Mouse (Mus musculus): ENCODE measurements around the gene Tmem221.

The Tmem221 gene

DNA sequence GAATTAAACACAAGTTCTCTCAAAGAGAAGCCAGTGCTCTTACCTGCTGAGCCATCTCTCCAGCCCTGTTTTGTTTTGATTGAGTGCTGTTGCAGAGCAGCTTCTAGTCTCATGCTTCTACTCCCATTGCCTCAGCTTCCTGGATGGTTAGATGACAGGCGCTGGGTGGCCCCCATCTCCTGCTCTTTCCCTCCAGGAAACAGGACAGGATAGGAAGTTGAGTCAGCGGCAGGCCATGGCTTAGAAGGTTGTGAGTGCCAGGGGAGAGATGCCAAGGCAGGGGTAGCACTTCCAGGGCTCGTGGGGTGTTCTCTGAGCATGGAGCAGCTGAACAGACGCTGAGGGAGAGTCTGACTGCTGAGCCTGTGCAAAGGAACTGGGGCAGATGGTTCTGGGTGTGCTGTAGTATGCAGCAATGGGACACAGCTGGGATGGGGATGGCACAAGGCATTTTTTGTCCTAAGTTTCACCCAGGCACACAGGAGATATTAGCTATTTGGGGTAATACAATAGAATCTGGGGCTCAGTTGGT, 19.3 kb upstream of the Tmem221 start:
- DNase-seq: peak in 1 of 2 experiments; percentile 41

GRCm38 (mm10) chr8:71575020-71575419, 16.3 kb upstream of the Tmem221 start:
- no peak for DNase-seq

GRCm38 (mm10) chr8:71574426-71574825, 15.8 kb upstream of the Tmem221 start:
- DNase-seq: no peak

DNA sequence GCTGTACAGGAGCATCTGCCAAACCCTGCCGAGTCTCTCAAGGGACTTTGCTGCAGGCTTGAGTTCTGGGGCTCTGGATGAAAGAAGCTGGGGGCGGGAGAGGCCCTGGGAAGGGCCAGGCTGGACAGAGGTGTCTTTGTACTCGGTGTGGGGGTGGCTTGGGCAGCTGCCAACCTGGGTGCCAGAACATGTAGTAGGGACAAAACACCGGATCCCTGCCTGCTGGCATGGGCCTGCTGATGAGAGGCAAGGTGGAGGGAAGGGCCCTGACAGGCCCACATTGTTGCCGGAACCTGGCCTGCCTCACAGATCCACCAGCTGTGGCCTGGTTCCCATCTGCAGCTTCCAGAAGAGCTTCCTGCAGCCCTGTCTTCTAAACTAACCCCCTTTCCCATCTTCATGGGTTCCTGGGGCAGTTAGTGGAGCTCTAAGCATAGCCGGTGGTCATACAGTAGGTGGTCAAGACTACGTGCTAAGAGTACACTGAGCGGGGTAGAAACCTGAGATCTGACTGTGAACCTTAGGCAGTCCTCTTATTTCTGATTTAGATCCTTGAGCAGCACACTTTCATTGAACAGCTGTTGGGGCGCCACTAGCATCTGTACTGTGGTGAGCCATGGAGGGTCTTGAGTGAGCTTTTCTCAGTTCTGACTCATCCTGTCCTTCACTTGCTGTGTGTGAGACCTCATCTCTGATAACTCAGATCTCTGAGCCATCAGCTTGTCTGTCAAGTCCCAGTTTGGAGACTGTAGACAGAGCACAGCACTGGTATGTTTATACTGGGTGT, 14.4 kb upstream of the Tmem221 start:
- peak; percentile 77 to 85 for DNase-seq

DNA sequence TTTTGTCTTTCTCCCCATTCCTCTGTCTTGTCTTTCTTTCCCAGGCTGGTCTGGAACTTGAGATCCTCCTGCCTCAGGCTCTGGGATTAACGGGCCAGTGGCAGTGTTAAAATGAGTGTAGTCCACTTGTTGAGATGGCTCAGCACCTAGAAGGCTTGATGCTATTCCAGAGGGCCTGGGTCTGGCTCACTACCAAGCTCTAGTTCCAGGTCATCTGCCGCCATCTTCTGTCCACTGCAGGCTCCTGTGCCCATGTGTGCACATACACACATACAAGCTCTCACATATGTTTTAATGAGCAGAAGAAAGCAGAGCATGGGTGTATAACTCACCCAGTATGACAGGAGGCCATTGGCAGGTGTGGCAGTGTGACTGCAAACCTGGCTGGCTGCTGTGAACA, 13.4 kb upstream of the Tmem221 start:
- DNase-seq: peak; percentile 65 to 68

- DNase-seq: peak; percentile 98
Measured at GRCm38 (mm10) chr8:71570291-71570954, 11.8 kb upstream of the Tmem221 start.

DNA sequence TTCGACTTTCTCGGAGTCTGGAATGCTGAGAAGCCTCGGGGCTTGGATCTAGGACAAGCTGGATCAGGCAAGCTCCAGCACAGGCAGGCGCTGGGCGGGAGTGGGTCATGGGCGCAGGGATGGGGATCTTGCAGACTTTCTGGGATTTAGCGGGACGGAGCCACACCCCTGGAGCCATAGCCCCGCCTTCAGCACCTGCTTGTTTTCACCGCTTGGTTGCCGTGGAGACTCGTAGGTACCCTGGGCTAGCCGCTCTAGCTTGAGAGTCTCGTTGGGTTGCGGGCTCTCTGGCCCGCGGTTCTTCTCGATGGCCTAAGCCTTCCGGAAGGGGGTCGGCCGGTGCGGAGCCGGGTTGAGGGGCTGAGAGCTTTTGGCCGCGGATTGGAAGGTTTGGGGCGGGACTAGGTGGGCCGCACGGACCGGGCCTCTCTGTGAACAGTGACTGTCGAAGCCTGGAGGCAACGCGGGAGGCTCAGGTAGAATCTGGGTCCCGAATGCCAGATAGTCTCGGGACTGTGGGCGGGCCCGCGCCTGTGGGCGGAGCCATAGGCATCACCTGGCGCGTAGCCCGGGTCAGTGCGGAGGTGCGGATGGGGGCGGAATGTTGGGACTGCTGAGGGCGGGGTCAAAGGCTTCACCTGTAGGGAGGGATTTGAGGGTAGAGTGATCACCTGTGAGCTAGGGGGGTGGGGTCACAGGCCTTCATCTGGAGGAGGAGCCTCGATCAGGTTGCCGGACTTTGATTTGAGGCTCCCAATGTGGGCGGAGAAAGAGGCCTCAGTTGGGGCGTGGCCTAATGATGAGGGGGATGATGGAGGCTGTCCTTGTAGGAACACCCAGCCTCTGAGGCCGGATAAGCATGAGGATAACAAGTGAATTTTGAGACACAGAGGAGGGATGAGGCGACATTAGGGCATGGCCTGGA, 11.0 kb upstream of the Tmem221 start:
- peak; percentile 94 to 95 for DNase-seq

DNA sequence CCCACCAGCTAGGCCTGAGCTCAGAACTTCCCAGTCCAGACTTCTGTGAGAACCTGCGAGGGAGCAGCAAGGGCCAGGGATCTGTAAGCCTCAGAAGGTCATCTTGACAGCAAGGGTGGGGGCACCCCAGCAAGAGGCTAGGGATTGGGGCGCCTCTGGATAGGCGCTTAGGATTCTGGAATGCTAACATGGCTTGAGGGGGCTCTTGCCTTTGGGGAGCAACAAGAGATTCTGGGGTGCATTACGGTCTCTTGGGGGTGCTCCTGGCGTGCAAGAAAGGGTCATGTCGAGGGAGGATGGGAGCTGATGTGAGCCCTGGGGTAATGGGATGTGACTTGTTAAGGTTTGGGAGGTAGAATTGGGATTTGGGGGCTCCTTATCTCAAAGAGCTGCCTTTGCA, 10.3 kb upstream of the Tmem221 start:
- peak in 1 of 2 experiments; percentile 47 for DNase-seq

GRCm38 (mm10) chr8:71568387-71568937, 9.8 kb upstream of the Tmem221 start, which contains the start of gene Slc27a1:
TSS of gene Slc27a1 (plus strand) at chr8:71568882.
- DNase-seq: peak; percentile 95

GRCm38 (mm10) chr8:71567587-71567986, 8.9 kb upstream of the Tmem221 start:
- DNase-seq: no peak

GRCm38 (mm10) chr8:71566501-71566900, 7.8 kb upstream of the Tmem221 start, which contains the start of gene Nxnl1:
TSS of gene Nxnl1 (minus strand) at chr8:71566601.
- no peak for DNase-seq

DNA sequence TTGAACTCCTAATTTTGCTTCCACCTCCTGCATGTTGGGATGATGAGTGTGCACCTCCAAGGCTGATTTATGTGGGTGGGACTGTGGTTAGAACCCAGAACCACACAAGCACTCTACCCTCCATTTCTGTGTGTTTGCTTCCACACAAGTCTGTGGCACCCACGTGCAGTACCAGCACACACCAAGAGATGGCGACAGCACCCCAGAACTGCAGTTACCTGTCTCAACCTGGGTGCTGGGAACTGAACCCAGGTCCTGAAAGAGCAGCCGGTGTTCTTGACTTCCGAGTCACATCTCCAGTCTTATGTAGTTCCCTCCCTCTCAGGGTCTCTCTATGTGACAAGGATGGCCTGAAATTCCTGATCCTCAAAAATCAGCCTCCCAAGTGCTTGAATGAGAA, 5.3 kb upstream of the Tmem221 start:
- no peak for DNase-seq

DNA sequence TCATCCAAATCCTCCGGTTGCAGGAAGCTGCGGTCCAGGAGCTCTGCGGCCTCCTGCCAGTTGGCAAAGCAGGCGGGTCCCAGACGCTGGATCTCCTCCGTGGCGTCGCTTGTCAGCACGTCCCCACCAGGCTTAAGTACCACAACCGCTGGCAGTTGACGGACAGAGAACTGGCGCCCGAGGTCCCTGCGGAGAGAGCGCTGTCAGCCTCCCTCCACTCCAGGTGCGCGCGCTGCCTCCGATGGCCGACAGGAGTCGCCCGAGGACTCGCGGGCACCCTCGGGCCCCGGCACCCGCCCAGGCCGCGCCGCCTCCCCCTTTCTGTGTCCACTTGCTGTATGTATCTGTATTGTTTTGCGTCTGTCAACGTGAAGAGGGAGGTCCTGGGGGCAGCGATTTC, 4.1 kb upstream of the Tmem221 start:
- peak; percentile 88 to 91 for DNase-seq

DNA sequence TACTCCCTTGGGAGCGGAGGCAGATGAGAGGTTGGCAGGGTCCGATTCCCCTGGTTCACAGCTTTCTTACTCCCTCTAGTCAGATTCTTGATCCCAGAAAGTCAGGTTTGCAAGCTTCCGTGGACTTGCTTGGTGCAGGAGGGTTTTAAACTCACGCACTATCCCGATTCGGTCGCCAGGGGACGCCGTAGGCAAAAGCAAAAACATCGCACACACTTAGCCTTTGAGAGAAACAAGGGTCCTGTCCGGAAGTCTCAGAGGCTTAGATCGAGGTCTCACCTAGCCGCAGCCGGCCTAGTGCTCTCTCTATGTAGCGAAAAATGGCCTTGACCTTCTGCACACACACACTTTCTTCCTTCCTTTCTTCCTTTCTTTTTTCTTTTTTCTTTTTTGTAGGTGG, 2.7 kb upstream of the Tmem221 start:
- peak; percentile 77 to 83 for DNase-seq

DNA sequence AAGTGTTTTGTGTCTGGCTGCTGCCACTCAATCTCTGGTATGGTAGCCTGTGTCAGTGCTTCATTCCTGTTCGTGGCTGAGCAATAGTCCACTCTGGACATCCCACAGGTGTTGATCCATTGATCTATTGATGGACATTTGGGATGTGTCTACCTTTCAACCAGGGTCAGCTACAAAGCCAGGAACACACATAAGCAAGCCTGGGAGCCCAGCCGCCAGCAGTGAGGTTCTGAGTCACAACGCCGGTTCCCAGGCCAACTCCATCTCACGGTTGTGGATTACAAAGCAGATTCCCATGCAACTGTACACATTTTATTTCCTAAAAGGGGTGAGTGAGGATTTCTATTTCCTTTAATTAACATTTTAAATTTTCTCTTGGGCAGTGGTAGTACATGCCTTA, 2.1 kb upstream of the Tmem221 start:
- DNase-seq: no peak

DNA sequence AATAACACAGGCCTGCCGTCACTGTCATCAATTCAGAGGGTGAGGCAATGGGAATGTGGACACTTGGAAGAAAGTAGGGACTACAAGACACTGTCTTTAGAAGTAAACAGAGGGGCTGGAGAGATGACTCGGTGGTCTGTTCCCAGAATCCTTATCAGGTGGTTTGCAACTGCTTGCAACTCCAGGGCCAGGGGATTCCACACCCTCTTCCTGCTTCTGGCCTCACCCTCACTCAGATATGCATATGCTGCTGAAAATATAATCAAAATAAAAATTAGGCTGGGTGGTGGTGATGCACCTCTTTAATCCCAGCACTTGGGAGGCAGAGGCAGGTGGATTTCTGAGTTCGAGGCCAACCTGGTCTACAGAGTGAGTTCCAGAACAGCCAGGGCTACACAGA, 1.4 kb upstream of the Tmem221 start:
- no peak for DNase-seq

- DNase-seq: peak; percentile 49 to 53
Measured at GRCm38 (mm10) chr8:71558958-71559690, 453 bp upstream of the Tmem221 start.

DNA sequence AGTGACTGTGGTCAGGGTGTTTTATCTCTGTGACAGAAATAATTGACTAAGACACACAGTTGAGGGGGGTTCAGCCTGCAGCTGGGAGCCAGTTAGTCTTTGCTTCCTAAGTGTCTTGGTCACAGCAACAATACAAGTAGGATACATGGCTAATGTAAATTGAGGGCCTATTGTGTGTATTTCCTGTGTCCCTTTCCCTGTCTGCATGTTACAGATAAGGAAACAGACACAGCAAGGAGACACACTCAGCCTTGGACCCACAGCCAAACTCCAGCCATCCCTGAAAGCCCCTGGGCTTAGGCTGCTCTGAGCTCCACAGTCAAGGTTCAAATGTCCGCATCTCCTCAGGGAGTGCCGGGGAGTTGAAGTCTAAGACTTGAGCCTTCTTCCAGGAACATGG, 4.0 kb downstream of the Tmem221 start:
- no peak for DNase-seq

DNA sequence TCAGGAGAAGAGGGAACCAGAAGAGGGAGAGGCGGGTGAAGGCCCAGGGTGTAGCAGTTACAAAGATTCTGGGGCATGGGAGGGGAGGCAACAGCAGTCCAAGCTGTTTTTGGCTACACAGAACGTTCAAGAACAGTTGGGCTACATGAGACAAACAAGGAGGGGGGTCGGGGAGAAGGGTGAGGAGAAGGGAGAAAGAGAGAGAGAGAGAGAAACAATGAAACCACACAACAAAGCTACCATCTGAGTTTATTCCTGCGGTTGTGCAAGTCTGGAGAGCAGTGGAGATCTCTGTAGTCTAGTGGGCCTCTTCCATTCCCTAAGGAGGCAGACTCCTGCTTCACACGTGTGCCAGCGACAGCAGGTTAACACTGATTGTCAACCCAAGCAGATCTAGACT, 4.7 kb downstream of the Tmem221 start:
- DNase-seq: no peak

DNA sequence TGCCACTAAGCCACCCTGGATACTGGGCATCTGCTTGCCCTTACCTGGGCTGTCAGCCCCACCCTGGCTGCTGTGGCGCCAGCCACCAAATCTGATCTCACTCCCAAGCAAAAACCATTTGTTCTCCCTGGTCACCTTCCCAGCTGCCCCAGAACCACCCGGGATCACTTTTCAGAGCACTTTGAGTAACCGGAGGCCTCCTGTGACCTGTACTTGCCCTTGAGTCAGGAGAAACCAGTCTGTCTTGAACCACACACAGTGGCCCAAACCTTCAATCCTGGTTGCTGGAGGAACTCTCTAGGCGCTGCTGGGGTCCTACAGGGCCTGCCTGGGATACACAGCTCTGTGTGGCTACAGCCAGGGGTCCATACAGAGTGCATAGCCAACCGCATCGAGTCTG, 5.9 kb downstream of the Tmem221 start:
- no peak for DNase-seq

DNA sequence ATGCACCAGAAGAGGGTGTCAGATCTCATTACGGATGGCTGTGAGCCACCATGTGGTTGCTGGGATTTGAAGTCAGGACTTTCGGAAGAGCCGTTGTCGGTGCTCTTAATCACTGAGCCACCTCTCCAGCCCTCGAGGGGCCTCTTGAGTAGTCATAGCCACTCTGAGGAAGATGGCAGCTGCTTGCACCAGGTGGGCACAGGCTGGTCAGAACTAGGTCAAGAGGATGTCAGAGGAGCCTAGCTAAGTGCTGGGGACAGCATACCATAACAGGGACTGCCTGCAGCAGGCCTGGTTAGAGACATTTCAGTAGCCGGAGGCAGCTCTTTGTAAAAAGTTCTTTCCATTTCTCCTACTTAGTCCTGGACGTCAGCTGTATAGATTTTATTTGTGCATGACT, 7.9 kb downstream of the Tmem221 start:
- DNase-seq: no peak

DNA sequence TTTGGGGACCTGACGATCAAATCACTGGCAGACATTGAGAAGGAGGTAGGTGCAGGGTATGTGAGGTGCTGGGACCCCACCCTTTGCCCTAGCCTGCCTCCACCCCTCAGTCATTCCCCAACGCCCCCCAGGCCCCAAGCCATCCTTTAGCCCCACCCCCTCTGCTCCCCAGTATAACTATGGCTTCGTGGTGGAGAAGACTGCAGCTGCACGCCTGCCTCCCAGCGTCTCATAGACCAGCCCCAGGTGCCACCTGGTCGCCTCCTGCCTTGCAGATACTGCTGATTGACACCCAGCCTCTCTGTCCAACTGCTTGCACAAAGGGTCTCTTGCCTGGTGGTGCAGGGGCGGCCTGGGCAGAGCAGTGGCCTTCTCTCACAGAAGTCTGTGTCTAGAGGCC, 11.1 kb downstream of the Tmem221 start:
- no peak for DNase-seq
